Mouse (Mus musculus): ENCODE data around the gene Ap1g1.

Gene Ap1g1

DNA sequence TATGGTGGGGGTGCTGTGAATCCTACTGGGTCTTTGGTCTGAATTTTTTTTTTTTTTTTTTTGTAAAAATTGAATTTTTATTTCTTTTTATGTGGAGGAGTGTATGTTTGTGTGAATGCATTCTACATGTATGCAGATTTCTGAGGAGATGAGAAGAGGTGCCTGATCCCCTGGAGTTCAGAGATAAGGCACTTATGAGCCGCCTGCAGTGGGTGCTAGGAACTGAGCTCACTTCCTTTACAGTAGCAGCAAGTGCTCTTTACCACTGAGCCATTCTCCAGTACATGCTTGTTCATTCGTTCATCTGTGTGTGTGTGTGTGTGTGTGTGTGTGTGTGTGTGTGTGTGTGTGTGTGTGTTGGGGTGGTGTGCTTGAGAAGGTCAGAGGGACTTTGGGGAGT lies 12.6 kb downstream of the Ap1g1 start:
- DNase-seq = no peak

DNA sequence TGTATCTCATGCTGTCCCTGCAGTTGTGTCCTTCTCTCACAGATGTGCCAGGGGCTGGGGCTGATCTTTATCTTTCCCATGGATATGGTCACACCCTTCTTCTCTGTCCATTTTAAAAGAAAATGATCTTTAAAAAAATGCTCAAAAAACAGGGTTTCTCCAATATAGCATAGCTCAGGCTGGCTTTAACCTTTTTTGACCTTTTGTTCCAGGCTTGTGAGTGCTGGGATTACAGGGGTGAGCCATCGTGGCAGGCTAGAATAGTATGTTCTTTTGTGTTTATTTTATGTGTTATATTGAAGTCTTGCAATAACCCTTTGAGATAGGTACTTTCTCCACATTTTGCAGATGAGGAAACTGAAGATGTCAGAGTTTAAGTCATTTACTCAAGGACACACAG lies 16.8 kb downstream of the Ap1g1 start:
- no peak for DNase-seq

- no peak for DNase-seq
Observed at GRCm38 (mm10) chr8:109798721-109799120, 20.4 kb downstream of the Ap1g1 start.

DNA sequence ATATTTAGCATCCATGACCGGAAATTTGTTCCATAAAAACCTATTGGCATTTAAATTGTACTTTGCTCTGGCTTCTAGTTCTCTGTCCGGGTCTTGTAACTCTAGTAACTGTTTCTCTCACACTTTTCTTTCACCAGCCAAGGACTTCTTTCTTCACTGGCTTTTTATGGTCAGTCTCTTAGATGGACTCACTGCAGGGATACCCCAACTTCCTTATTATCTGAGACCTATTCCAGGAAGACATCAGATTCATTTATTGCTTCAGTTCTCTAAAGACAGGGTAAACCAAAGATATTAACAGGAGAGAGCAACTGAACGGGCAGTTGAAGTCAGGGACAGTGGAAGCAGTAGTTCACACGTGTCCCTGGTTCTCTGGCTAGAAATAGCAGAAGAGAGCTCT lies 20.9 kb downstream of the Ap1g1 start:
- DNase-seq = no peak

DNA sequence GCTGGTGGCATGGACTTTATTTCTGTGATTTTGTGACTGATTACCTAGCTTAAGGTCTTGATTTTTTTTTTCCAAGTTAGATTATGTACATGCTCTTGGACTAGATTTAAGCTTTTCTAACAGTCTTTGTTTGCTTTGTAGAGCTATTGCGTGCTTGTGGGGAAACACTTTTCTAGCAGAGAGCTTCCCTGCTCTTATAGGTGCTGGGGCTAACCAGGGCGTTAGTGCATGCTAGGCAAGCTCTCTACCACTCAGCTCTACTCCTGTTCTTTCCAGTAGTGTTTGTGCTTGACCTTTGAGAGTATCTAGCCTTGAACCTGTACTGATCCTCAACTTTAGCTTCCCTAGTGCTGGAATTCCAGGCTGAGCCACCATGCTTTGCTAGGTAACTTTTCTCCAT lies 22.0 kb downstream of the Ap1g1 start:
- no peak for DNase-seq

GRCm38 (mm10) chr8:109803211-109803610 lies 24.9 kb downstream of the Ap1g1 start:
- DNase-seq = peak; percentile 37

- peak; percentile 57 for DNase-seq
Observed at GRCm38 (mm10) chr8:109803801-109804200, 25.4 kb downstream of the Ap1g1 start.

DNA sequence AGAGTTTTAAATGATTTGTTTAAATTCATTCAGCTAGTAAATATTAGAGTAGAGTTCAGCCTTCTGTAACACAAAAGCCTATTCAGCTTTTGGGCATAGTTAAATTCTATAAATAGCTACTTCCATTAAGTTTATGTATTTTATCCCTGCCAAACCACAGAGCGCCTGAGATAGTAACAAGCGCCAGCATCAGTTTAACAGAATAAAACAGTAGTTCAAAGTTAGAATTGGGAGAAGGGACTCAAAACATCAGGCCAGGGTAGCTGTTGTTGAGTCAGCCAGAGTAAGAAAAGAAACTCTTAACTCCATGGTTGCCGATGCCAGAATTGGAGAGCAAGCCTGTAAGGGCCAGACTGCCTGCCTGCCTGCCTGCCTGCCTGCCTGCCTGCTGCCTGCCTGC lies 28.2 kb downstream of the Ap1g1 start:
- DNase-seq = no peak

DNA sequence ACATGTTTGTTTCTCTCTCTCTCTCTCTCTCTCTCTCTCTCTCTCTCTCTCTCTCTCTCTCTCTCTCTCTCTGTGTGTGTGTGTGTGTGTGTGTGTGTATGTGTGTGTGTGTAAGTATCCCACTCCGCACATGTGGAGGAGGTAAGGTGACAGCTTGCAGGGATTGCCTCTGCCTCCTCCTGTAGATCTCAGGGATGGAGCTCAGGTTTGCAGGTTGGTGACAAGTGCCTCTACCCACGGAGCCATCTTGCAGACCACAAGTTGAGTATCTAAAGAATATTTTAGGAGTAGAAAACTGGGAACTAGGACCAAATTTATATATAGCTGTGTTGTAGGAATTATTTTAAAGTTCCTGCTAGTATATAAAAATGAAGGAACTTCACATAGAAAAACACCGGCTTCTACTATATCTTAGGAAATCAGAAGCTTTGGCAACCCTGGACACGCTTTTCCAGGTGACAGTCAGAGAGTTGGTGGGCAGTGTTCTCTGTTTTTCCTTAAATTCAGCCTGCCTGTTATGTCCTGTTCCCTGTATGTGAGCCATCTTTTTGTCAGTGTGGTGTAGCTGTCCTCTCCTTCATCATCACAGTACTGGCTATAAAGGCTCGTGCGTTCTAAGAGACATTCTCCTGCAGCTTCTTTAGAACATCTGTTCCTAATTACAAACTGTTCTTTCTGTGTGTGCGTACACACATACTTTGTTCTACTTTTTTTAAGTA lies 29.2 kb downstream of the Ap1g1 start:
- no peak for DNase-seq

DNA sequence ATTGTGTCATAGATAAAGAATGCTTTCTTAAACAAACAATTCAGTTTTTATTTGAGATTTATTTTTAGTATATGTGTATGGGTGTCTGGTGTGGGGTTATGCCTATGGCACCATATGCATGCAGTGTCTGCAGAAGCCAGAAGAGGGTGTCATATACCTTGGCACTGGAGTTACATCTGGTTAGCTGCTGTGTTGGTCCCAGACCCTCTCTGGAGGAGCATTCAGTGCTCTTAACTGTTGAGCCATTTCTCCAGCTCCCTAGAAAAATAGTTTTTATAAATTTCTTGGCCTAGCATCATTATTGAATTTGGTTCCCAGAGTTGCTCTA lies 29.7 kb downstream of the Ap1g1 start:
- DNase-seq = no peak

- peak; percentile 36 for DNase-seq
Observed at GRCm38 (mm10) chr8:109810434-109810833, 32.1 kb downstream of the Ap1g1 start.

- no peak for DNase-seq
Observed at GRCm38 (mm10) chr8:109815268-109815667, 36.9 kb downstream of the Ap1g1 start.

DNA sequence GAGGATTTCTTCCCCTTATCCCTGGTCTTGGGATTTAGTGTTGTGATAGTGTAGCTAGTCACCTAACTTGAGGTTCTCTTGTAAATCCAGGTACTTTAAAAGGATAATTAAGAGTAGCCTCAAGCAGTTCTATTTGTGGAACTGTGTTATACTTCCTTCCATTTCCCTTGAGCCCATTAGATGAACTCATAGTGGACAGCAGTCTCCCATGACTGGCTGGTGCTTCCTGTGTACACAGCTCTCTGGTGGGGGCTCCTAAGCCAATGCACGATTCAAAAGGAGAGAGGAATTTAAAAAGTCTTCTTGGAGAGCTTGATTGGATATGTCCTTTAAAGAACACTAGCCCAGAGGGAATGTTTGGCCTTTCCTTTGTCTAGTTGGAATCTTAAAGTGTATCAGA lies 39.6 kb downstream of the Ap1g1 start:
- DNase-seq = no peak

DNA sequence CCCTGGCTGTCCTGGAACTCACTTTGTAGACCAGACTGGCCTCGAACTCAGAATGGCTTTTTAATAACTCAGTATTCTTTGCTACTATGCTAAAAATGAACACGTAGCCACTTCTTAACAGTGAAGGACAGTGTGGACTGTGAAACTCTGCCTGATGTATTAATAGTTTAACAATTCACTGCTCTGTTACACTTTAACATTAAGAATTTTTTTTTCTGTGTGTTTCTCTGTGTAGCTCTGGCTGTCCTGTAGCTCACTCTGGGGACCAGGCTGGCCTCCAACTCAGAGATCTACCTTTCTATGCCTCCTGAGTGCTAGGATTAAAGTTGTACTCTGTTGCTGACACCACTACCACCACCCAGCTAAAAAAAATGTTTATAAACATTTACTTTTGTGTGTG lies 45.2 kb downstream of the Ap1g1 start:
- DNase-seq = peak; percentile 53

DNA sequence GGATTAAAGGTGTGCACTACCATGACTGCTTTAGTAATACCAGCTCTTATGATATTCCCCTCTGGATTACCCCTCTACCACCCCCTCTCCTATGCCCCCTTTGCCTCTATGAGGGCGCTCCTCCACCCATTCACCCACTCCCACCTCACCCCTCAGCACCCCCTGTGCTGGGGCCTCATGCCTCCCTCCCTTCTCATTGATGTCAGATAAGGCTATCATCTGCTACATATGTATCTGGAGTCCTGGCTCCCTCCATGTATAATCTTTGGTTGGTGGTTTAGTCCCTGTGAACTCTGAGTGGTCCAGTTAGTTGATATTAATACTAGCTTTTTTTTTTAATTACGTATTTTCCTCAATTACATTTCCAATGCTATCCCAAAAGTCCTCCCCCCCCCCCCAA lies 61.5 kb downstream of the Ap1g1 start:
- DNase-seq = no peak

DNA sequence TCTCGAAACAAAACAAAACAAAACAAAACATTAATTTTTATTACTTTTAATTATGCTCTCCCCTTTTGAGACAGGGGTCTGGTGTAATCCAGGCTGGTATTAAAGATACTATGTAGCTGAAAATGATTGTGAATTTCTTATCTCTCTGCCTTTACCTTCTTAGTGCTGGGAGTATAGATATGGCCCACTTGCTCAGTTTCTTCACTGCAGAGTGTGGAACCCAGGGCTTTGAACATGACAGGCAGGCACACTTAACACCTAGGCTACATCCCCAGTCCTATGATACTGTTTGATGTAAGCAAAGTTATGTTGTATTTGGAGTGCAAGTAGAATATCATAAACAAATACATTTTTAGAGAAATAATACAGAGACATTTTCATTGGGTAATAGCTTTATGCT lies 64.1 kb downstream of the Ap1g1 start:
- DNase-seq = no peak

DNA sequence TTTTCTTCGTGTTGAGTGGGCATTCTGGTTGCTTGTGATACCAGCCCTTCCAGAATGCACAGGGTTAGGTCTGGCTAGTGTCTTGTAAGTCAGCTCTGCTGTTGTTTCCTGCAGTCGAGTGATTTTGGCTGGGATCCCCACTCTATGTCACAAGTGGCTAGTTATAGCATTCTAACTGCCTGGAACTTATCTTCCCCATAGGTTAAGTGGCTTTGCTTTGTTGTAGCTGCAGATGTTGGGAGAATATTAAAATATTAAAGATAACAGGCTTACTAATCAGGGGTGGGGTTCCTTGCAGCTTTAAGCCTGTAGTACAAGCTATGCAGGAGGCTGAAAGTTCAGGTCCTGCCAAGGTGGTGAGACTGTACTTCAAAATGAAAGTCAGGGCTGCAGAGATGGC lies 69.5 kb downstream of the Ap1g1 start:
- no peak for DNase-seq

GRCm38 (mm10) chr8:109848981-109849380 lies 70.6 kb downstream of the Ap1g1 start:
- no peak for DNase-seq

GRCm38 (mm10) chr8:109853423-109853822 lies 75.1 kb downstream of the Ap1g1 start:
- peak; percentile 72 for DNase-seq

DNA sequence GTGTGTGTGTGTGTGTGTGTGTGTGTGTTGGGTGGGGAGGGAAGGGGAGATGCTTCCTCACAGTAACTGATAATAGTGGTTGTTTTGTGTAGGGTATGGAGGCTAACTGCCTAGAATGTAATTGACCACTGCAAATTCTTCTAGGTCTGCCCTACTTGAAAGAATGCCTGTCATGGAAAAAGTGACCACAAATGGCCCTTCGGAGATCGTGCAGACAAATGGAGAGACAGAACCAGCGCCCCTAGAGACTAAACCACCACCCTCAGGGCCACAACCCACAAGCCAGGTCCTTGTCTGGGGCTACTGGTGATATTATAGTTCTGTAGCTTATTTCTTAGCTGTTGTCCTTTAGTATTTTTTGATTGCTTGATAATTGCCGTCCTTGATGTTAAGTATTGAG lies 76.2 kb downstream of the Ap1g1 start:
- DNase-seq = no peak

DNA sequence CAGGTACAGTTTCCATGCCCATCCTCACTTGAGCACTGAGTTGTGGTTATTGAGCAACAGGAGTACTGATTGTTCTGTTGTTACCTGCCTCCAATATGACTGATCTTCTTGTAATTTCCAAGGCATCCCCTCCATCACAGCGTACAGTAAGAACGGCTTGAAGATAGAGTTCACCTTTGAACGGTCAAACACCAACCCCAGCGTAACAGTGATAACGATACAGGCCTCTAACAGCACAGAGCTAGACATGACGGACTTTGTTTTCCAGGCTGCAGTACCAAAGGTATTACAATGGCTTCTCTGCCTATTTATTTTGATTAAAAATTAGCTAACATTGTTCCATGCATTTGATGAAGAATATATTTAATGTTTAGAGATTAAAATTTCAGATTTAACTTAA lies 77.1 kb downstream of the Ap1g1 start:
- no peak for DNase-seq

DNA sequence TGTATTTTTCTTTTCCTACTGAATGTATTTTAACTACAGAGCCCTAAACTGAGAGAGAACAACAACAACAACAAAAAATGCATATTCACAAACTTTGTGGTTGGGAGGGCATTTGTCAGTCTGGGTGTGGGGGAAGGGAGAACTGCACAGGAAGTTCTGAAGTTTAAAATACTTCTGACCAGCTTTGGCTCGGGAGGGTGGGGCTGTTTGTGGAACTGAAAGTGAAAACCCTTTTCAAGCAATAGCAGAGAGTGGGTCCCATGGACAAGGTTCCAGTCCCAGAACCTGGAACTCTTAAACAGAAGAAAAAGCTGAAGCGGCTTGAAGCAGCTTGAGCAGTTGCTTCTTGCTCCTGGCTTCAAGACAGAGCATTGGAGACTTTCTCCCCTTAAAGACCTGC lies 85.0 kb downstream of the Ap1g1 start:
- DNase-seq = peak; percentile 65

- DNase-seq = no peak
Observed at GRCm38 (mm10) chr8:109864798-109865197, 86.4 kb downstream of the Ap1g1 start.

DNA sequence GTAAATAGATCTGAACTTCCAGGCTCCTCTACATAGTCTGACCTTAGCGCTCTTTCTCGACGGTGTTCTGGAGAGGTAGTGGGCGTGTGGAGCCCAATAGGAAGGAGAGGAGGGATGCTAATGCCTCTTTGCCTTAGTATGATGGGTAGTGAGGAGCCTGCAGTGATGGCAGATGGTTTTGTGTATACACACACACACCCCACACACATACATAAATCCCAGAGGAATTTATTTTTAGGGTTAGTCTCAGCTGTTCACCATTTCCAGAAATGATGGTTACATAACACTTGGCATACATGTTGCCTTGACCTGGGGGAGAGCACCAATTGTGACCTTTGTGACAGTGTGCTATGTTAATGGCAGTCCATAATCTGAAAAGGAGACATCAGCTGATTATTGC lies 87.2 kb downstream of the Ap1g1 start:
- no peak for DNase-seq

DNA sequence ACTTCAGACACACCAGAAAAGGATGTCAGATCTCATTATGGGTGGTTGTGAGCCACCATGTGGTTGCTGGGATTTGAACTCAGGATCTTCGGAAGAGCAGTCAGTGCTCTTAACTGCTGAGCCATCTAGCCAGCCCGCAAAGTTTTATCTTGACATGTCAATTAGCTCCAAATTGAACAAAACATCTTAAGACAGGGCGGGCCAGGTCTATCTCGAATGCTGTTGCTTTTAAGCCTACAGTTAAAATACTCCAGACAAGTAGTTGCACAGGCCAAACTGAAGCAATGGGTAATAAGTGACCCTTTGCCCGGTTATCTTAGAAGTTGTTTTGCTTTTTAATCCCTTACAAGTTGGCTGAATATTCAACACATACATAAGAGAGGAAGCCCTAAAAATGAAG lies 88.3 kb downstream of the Ap1g1 start:
- DNase-seq = no peak

Data from kidney, postnatal 14 days (tissue).